Mouse (Mus musculus) spleen, embryonic (tissue): Measurements from ENCODE around the gene Ccnd3.

Experiments used
- CTCF ChIA-PET: fragments of 350-600 bp; sonication (Branson Sonifier 250); formaldehyde crosslinking; loops from one replicate; lab custom pipeline; 2022; lab: Charles Lee

Gene Ccnd3

DNA sequence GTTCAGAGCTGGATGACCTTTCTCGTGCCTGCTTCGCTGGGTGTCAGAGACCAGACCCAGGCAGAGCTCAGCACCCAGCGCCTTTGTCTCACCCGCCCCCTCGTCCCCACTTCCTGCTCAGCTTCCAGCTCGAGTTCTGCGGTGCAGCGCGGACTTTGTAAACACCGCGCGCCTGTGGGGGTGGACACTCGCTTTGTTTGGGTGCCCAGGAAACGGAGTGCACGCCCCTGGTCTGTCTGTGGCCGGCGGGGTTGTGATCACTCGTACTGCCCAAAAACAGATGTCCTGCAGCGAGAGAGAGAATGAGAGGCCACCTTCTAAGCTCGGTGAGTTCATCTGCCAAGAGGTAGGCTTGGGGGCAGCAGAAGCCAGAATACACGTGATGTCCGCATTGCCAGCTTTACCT lies at the start of gene Ccnd3:
Ccnd3 (plus strand) TSS at position 111 of the 406 bp plus-strand sequence.
- CTCF ChIA-PET: interaction anchor here (0.7 kb wide), 1 partner anchor 119 kb away, joined by 3 read pairs; no protein-coding TSS in a partner anchor

GRCm38 (mm10) chr17:47458310-47458709 lies 46.5 kb upstream of the Ccnd3 start:
- CTCF ChIA-PET: no interaction called here

DNA sequence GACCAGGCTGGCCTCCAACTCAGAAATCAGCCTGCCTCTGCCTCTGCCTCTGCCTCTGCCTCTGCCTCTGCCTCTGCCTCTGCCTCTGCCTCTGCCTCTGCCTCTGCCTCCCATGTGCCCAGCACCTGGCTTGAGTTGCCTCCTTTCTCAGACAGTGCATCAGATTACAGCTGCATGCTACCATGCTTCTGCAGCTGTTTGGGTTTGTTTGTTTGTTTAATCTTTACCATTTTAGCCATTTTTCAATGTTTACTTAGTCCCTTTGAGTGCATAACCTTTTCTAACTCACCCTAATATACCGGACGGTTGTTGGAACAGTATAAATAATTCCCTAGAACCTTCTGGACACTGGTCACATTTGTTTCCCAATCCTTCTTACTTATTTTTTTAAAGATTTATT lies 45.9 kb upstream of the Ccnd3 start:
- CTCF ChIA-PET: no interaction called here

- CTCF ChIA-PET: no interaction called here
These were observed 45.4 kb upstream of the Ccnd3 start for GRCm38 (mm10) chr17:47459341-47459919.

GRCm38 (mm10) chr17:47461688-47462087 lies 43.2 kb upstream of the Ccnd3 start:
- CTCF ChIA-PET: no interaction called here

- CTCF ChIA-PET: no interaction called here
These were observed 42.6 kb upstream of the Ccnd3 start for GRCm38 (mm10) chr17:47462209-47462608.

DNA sequence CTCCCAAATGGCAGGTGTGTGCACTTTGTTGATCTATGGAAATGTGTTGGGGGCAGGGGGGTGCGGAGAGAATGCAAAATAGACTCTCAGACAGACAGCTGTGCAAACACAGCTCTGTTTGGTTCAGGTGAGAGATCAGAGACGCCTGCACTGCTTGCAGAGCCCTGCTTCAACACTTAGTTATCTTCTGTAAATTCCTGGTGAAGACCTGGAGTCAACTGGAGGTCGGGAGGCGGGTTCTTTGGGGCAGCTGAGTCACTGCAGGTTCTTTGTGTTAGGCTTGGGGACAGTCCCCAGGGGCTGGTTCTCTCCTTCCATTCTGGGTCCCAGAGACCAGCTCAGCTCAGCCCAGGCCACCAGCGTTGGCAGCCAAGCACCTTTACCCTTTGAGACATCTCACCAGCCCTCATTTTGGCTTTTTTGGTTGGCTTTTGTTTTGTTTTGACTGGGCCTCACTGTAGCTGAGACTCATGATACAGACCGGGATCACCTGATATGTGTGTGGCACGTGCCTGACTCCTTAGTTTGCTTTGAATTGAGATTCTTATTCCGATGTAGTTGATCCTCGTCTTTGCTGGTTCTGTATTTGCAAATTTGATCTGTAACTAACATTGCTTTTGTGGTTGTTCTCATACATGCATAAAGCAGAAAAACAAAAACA lies 42.0 kb upstream of the Ccnd3 start:
- CTCF ChIA-PET: no interaction called here

- CTCF ChIA-PET: no interaction called here
These were observed 40.4 kb upstream of the Ccnd3 start for GRCm38 (mm10) chr17:47464248-47464965.

DNA sequence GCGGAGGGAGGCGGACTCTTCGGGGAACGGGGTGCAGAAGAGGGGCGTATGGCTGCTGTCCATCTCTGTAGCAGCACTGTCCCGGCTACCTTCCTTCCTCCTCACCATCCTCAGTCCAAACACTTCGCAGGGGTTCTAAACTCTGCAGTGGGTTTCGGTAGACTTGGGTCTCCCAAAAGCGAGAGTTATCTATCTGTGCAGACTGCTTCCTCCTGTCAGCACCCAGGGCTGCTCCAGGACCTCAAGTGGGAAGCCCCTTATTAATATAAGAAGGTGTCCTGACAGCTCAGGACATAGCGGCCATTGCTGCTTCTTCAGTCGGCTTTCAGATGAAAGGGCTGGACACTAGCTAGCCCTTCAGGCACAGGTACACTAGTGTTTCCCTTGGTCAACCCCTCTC lies 39.8 kb upstream of the Ccnd3 start:
- CTCF ChIA-PET: no interaction called here

DNA sequence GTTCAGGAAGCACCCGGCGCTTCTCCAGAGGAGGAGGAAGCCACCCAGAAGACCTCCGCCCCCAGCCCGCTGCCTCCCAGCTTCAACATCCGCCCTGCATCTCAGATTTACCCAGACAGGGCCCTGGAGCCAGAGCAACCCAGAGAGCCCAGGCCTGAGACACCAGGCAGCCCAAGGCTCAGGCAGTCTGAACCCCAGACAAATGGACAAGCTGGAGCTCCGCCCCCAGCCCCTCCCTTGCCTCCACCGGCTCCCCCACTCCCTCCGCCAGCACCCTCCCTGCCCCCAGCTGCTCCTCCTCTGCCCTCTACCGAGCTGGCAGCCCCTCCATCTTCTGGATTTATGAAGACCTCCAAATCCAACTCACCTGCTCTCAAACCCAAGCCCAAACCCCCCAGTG lies 38.6 kb upstream of the Ccnd3 start:
- CTCF ChIA-PET: no interaction called here

GRCm38 (mm10) chr17:47467659-47468058 lies 37.2 kb upstream of the Ccnd3 start:
- CTCF ChIA-PET: interaction anchor here (0.7 kb wide), 1 partner anchor 19 kb away, joined by 3 read pairs; no protein-coding TSS in a partner anchor

DNA sequence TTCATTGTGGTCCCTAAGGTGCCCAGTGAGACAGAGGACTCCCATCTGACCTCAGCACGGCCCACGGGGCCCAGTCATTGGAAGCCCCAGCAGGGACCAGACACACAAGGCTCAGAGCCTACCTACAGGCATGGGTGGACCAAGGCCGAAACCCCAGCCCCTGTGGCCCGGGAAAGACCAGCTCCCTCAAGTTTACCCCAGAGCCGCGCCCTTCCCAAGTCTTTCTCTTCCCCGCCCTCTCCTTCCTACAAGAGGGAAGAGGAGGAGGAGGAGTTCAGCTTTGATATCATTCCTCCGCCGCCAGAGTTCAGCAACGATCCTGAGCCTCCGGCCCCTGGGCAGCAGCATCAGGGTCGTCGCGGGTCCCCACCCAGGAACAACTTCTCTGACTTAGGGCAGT lies 36.8 kb upstream of the Ccnd3 start:
- CTCF ChIA-PET: no interaction called here

DNA sequence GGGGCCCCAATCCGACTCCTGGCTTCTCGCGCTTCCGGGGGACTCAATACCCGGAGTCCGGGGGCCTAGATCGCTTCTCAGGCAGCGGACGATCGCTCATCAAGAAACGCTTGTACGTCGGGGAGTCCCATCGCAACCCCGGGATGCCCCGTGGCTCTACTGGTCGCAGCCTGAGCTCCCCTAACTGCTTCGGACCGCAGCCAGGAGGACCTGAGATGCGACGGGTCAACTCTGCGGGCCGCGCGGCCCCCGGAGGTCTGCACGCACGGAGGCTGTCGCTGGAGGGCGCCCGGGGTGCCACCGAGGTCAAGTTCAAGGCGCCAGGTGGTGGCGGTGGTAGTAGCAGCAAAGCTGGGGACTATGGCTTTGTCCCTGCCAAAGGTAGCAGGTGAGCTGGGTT lies 36.4 kb upstream of the Ccnd3 start:
- CTCF ChIA-PET: no interaction called here

GRCm38 (mm10) chr17:47469642-47470041 lies 35.2 kb upstream of the Ccnd3 start:
- CTCF ChIA-PET: interaction anchor here (0.6 kb wide), 1 partner anchor 26 kb away, joined by 3 read pairs; no protein-coding TSS in a partner anchor

- CTCF ChIA-PET: no interaction called here
These were observed 34.7 kb upstream of the Ccnd3 start for GRCm38 (mm10) chr17:47470121-47470520.

GRCm38 (mm10) chr17:47470686-47471085 lies 34.2 kb upstream of the Ccnd3 start:
- CTCF ChIA-PET: no interaction called here

DNA sequence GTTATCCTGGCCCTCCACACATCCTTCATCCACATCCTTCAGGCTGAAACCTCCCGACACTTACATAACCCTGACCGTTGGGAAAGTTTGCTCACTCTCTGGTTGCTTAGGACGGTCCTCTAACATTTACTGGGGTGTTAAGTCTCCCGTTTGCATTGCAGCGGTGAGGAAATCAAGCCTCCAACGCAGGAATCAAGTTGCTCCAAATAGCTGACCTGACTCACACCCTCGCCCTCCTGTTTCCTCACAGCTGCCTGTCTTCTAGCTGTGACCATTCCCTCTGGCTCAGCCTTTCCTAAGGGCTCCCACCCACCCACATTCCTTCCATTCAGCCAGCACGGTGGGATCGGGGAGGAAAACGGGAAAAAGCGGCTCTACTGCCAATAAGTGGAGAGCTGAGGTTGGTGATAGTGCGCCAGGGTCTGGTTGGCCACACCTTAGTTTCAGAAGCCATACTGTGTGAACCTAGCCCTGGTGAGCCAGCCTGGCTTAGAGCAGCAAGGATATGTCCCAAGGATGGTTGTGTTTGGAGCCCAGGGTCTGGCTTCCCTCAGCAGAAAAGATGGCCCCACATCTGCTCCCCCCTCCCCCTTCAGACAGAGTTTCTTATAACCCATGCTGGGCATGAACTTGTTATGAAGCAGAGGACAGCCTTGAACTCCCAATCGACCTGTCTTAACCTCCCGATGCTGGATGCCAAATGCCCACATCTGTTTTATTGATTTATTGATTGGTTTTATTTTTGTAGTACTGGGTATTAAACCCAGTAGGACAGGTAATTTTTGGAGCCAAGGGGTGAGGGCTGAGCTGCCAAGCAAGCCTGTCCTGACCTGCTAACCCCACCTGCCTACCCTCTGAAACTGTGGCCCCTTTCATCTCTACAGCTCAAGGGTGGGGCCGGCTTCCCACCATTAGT lies 32.2 kb upstream of the Ccnd3 start:
- CTCF ChIA-PET: interaction anchor here (1.1 kb wide), 1 partner anchor 209 kb away, joined by 3 read pairs; no protein-coding TSS in a partner anchor

DNA sequence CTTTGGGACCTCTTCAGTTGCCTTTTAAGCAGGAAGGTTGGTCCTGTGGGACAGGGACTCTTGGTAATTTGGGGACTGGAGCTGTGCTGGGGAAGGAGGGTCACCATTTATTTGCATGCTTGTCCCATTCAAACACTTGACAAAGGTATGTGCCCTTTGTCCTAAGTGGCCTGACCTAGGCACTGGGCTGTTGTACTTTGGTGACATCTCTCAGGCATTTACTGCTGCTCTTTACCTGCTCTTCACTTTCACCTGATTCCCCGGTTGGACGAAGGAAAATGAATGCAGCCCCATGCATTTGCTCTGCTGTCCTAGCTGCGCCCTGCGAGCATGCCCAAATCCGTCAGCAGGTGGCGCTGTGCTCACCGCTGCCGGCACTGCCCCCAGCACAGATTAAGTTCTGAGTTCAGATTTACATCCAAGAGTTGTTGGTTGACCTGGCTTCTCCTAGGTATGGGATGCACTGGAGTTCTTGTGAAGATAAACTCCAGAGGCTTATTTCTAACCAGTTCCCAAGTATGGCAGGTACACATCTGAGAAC lies 31.3 kb upstream of the Ccnd3 start:
- CTCF ChIA-PET: interaction anchor here (0.6 kb wide), 1 partner anchor 12 kb away, joined by 7 read pairs; no protein-coding TSS in a partner anchor

- CTCF ChIA-PET: interaction anchor here (0.6 kb wide), 1 partner anchor 11 kb away, joined by 4 read pairs; no protein-coding TSS in a partner anchor
These were observed 30.6 kb upstream of the Ccnd3 start for GRCm38 (mm10) chr17:47474250-47474649.

- CTCF ChIA-PET: interaction anchor here (1.0 kb wide), 1 partner anchor 123 kb away, joined by 6 read pairs; no protein-coding TSS in a partner anchor
These were observed 29.7 kb upstream of the Ccnd3 start for GRCm38 (mm10) chr17:47475181-47475580.

DNA sequence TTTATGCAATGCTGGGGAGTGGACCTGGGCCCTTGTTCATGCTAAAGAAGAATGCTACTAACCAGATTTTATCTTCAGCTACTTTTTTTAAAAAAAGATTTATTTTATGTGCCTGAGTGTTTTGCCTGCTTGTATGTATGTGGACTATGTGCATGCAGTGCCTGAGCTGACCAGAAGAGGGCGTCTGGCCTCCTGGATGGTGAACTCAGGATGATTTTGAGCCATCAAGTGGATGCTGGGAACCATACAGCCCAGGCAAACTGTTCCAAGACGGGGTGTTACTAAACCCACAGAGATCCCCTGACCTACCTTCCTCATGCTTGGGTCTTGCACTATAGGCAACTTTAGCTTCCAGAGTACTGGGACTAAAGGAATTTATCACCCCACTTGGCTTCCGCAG lies 29.1 kb upstream of the Ccnd3 start:
- CTCF ChIA-PET: interaction anchor here (1.0 kb wide), 1 partner anchor 123 kb away, joined by 6 read pairs; no protein-coding TSS in a partner anchor
